8 mouse cellular contexts compared by ENCODE assay signal in genomic region chr2:76647441-76647869, GRCm38 (mm10). TPM values are rescaled to one million over a fixed set of nuclear protein-coding genes. Genes with fewer than 3 reads are reported as not detected.
DNase-seq lines count a peak whose midpoint lies in the region; ATAC-seq lines count a peak whose summit lies in the region.

No protein-coding gene starts in this region.

- peak; percentile 12 for ATAC-seq in frontal cortex, adult (ENCODE audit: low TSS enrichment)
- peak; percentile 61 for ATAC-seq in hindbrain, embryonic 14.5 days (ENCODE audit: low FRiP score)
- peak; percentile 1; the same call in 1 of the 2 replicates for ATAC-seq in megakaryocyte progenitor cell, adult 5-6 weeks (replicated peaks; ENCODE audit: poor library complexity)

- peak overlapping the region; percentile 70 for H3K9ac ChIP-seq in hindbrain, embryonic 14.5 days

- no peak for DNase-seq in frontal cortex, adult 2 months (ENCODE audit: extremely low spot score in 1 of 2, low spot score in 1 of 2)
- peak; percentile 23 for DNase-seq in thymus, postnatal 25 days
- DNase-seq in thymus, postnatal 4 days = no peak
- DNase-seq in hindbrain, embryonic 14.5 days (ENCODE audit: low spot score) = peak; percentile 45
- no peak for DNase-seq in cerebellum, postnatal 4 days (ENCODE audit: low spot score in 2 of 2)
- DNase-seq in gastrocnemius, postnatal 25 days = no peak

- H3K27ac ChIP-seq in hindbrain, embryonic 14.5 days = peak overlapping the region; percentile 89

- peaks cover 13% of the 10 kb centered on the region for H3K36me3 ChIP-seq in hindbrain, embryonic 14.5 days (replicated peaks; ENCODE audit: control insufficient read depth, insufficient read depth)

- H3K27me3 ChIP-seq in hindbrain, embryonic 14.5 days (ENCODE audit: control insufficient read depth, insufficient read depth, low read length) = no peaks in the 10 kb centered on the region

- 0% methylated on average over 27 of the region's 32 CpGs for WGBS in hindbrain, embryonic 14.5 days

- H3K4me1 ChIP-seq in hindbrain, embryonic 14.5 days (replicated peaks; ENCODE audit: control insufficient read depth, insufficient read depth, low read length) = peaks cover 18% of the 10 kb centered on the region

- no peaks in the 10 kb centered on the region for H3K9me3 ChIP-seq in hindbrain, embryonic 14.5 days (ENCODE audit: control insufficient read depth, low read length)

- peak overlapping the region; percentile 66 for H3K4me3 ChIP-seq in hindbrain, embryonic 14.5 days (replicated peaks; ENCODE audit: low read length)

- H3K4me2 ChIP-seq in hindbrain, embryonic 14.5 days (replicated peaks) = peak overlapping the region; percentile 75

RNA-seq across cellular contexts. Expression of gene Prkra, which starts 0.4 kb away (rescaled TPM):
- polyA plus RNA-seq in frontal cortex, adult 2 months (2012; rRNA removed) = 23.2 and 26.8 TPM in 2 replicates
- polyA plus RNA-seq in hindbrain, embryonic 14.5 days (2014; fragmentation: Nextera tagmentation; extraction: Ambion mirVana) = 112 and 119 TPM in 2 replicates
- 35.2 and 43.9 TPM in 2 replicates for total RNA-seq in megakaryocyte progenitor cell, adult 5-6 weeks (2015)
- total RNA-seq in megakaryocyte progenitor cell, adult 5-6 weeks (2017) = 11.3 and 15.2 TPM in 2 replicates
- 1 to 10 TPM; 4.6 to 5.4 TPM for total RNA-seq in gastrocnemius, postnatal 25 days (2021)

RNA-seq across cellular contexts. Expression of gene Pjvk, which starts 0.8 kb away (rescaled TPM):
- 0.06 and 0.40 TPM in 2 replicates for polyA plus RNA-seq in frontal cortex, adult 2 months (2012; rRNA removed)
- 0.68 TPM in 2 replicates for polyA plus RNA-seq in hindbrain, embryonic 14.5 days (2014; fragmentation: Nextera tagmentation; extraction: Ambion mirVana)
- 0.37 and 0.81 TPM in 2 replicates for total RNA-seq in megakaryocyte progenitor cell, adult 5-6 weeks (2015)
- not detected in 2 replicates for total RNA-seq in megakaryocyte progenitor cell, adult 5-6 weeks (2017)
- not detected for total RNA-seq in gastrocnemius, postnatal 25 days (2021)

RNA-seq across cellular contexts. Expression of gene Fkbp7, which starts 25.5 kb away (rescaled TPM):
- 7.2 and 9.2 TPM in 2 replicates for polyA plus RNA-seq in frontal cortex, adult 2 months (2012; rRNA removed)
- polyA plus RNA-seq in hindbrain, embryonic 14.5 days (2014; fragmentation: Nextera tagmentation; extraction: Ambion mirVana) = 15.4 and 19.7 TPM in 2 replicates
- 18.5 and 19.0 TPM in 2 replicates for total RNA-seq in megakaryocyte progenitor cell, adult 5-6 weeks (2015)
- 12.2 and 15.7 TPM in 2 replicates for total RNA-seq in megakaryocyte progenitor cell, adult 5-6 weeks (2017)
- total RNA-seq in gastrocnemius, postnatal 25 days (2021) = 10 to 100 TPM; 10.3 to 13.7 TPM

RNA-seq across cellular contexts. Expression of gene Plekha3, which starts 27.6 kb away (rescaled TPM):
- polyA plus RNA-seq in frontal cortex, adult 2 months (2012; rRNA removed) = 32.7 and 34.0 TPM in 2 replicates
- 14.9 and 15.6 TPM in 2 replicates for polyA plus RNA-seq in hindbrain, embryonic 14.5 days (2014; fragmentation: Nextera tagmentation; extraction: Ambion mirVana)
- 28.2 and 36.1 TPM in 2 replicates for total RNA-seq in megakaryocyte progenitor cell, adult 5-6 weeks (2015)
- 17.5 and 25.6 TPM in 2 replicates for total RNA-seq in megakaryocyte progenitor cell, adult 5-6 weeks (2017)
- total RNA-seq in gastrocnemius, postnatal 25 days (2021) = 1 to 10 TPM; 7.5 to 8.1 TPM

Comparison
In these comparisons a context has a peak if more than half of its experiments do, and no peak if none do; other contexts are left out.
1. DNase-seq: peak in thymus, postnatal 25 days (single experiment) and hindbrain, embryonic 14.5 days (single experiment); none in frontal cortex, adult 2 months (0 of 2), thymus, postnatal 4 days (single experiment), cerebellum, postnatal 4 days (0 of 2) and gastrocnemius, postnatal 25 days (single experiment).
2. ATAC-seq: peak in every context shown above with its lines; median percentile 61 in hindbrain, embryonic 14.5 days; 12 in frontal cortex, adult; 1 in megakaryocyte progenitor cell, adult 5-6 weeks.